Mouse (Mus musculus): ENCODE measurements around the gene Olfr50. TPM values are rescaled to one million over a fixed set of nuclear protein-coding genes. Genes with fewer than 3 reads are reported as not detected.

The Olfr50 gene
- not detected for total RNA-seq (2021)
- long read RNA-seq, experiment 1 = 0 reads
- long read RNA-seq, experiment 2 = 0 reads

DNA sequence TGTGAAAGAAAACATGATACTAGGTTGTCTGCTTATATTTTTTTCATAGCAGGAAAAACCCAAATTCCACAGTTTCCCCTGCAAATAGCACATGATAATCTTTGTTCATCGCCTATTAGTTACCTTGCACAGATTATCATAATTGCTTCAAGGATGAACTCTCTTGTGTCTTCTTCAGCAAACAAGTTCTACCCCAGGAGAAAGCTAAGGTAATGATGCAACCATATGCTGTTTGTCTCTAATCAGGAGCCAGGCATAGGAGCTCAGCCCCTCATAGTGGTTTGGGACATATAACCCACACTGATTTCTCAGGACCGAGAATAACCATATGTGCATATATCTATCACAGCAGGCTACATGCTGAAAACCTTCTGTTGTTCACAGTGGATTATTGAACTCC is at the start of gene Olfr50:
Olfr50 (plus strand) TSS at position 301 of the 400 bp plus-strand sequence.
- intact Hi-C loops (cut with DNase I) = no loop called here
- no peak for DNase-seq (ENCODE audit: low spot score in 2 of 2)

DNA sequence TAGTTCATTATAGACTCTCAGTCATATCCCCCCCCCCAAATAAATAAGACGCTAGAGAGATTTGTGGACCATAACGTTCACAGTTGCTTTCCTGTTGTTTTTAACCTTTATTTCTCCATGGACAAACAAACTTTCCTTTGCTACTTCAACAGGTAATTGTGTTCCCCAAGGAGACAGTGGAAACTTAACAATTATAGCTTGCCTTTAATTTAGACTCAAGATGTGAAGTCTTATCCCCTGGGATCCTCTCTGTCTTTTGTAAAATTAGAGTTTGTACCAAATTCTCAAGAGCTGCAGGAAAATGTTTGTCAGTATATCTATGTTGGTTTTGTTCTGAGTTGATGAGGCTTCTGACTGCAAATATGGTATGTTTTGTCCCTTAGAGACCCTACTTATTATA is 6.4 kb upstream of the Olfr50 start, which contains the start of gene Olfr348:
Olfr348 (plus strand) TSS at position 301 of the 400 bp plus-strand sequence.
- DNase-seq (ENCODE audit: low spot score in 2 of 2) = no peak
- intact Hi-C loops (cut with DNase I) = no loop called here

DNA sequence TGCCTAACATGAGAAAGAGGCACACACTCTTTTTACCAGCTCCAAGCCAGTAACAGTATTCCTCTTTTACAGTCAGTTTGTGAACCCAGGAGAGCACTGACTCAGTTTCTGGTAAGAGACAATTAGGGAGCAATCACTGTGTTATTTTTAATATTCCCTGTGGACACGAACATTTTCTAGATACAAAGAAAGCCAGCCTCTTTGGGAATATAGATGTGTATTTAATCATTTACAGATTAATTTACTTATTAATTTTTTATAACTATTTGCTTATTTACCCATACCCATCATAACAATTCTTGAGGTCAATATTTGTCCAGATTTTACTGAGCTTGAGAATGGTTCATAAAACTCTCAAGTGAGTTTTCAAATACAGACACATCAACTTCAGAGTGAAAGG is 26.6 kb downstream of the Olfr50 start, which contains the start of gene Olfr3:
Olfr3 (minus strand) TSS at position 101 of the 400 bp plus-strand sequence.
- intact Hi-C loops (cut with DNase I) = no loop called here
- DNase-seq (ENCODE audit: low spot score in 2 of 2) = no peak

GRCm38 (mm10) chr2:36846010-36846409 is 55.7 kb downstream of the Olfr50 start, which contains the start of gene Olfr350:
Olfr350 (plus strand) TSS chr2:36846310.
- DNase-seq (ENCODE audit: low spot score in 2 of 2) = no peak
- intact Hi-C loops (cut with DNase I) = no loop called here

Other genes with a start within 250 kb of the Olfr50 start
- under 1 TPM in 1 of 2 experiments, not detected in 1; 0.04 TPM for gene Olfr344, start 223.9 kb upstream of the Olfr50 start, total RNA-seq (2021)
- gene Olfr345, start 150.5 kb upstream of the Olfr50 start, total RNA-seq (2021) = not detected
- gene Olfr346, start 104.8 kb upstream of the Olfr50 start, total RNA-seq (2021) = not detected
- not detected for gene Olfr347, start 58.6 kb upstream of the Olfr50 start, total RNA-seq (2021)
- gene Olfr348, start 6.3 kb upstream of the Olfr50 start, total RNA-seq (2021) = not detected
- not detected for gene Olfr3, start 26.5 kb downstream of the Olfr50 start, total RNA-seq (2021)
- gene Olfr350, start 55.8 kb downstream of the Olfr50 start, total RNA-seq (2021) = not detected
- gene Olfr351, start 72.1 kb downstream of the Olfr50 start, total RNA-seq (2021) = not detected
- gene Olfr352, start 77.9 kb downstream of the Olfr50 start, total RNA-seq (2021) = not detected
- not detected for gene Olfr353, start 102.4 kb downstream of the Olfr50 start, total RNA-seq (2021)
- under 1 TPM in 1 of 2 experiments, not detected in 1; 0.04 TPM for gene Olfr354, start 115.1 kb downstream of the Olfr50 start, total RNA-seq (2021)
- gene Olfr355, start 138.4 kb downstream of the Olfr50 start, total RNA-seq (2021) = not detected
- not detected for gene Olfr356, start 146.6 kb downstream of the Olfr50 start, total RNA-seq (2021)
- gene Olfr357, start 203.3 kb downstream of the Olfr50 start, total RNA-seq (2021) = not detected
- gene Olfr358, start 218.8 kb downstream of the Olfr50 start, total RNA-seq (2021) = not detected